Mouse (Mus musculus) hindbrain, embryonic 10.5 days (tissue): Measurements from ENCODE around the gene Traip. TPM values are rescaled to one million over a fixed set of nuclear protein-coding genes. Genes with fewer than 3 reads are reported as not detected.

Experiments
- DNase-seq: peaks from one replicate; pipeline ENCODE4 v3.0.0-alpha.2; 2017; ENCODE audit warnings: low spot score
- H3K27ac ChIP-seq: fragments of 300-500 bp; sonication (generic); 2 replicates; pipeline ENCODE4 v1.5.1; 2016; ENCODE audit warnings: mild to moderate bottlenecking, moderate library complexity
- H3K27me3 ChIP-seq: fragments of 300-500 bp; sonication (generic); 2 replicates; pipeline ENCODE4 v1.6.1; 2016; ENCODE audit warnings: mild to moderate bottlenecking; ENCODE audit not compliant: poor library complexity, insufficient read depth, severe bottlenecking
- H3K36me3 ChIP-seq: fragments of 300-500 bp; sonication (generic); 2 replicates; pipeline ENCODE4 v1.6.1; 2016; ENCODE audit warnings: mild to moderate bottlenecking, moderate library complexity
- H3K4me1 ChIP-seq: fragments of 300-500 bp; sonication (generic); replicated peaks from 2 replicates; pipeline ENCODE4 v1.6.1; 2016; ENCODE audit warnings: mild to moderate bottlenecking
- H3K4me3 ChIP-seq: fragments of 300-500 bp; sonication (generic); 2 replicates; pipeline ENCODE4 v1.5.1; 2016; ENCODE audit warnings: mild to moderate bottlenecking, moderate library complexity
- H3K9me3 ChIP-seq: fragments of 300-500 bp; sonication (generic); 2 replicates; pipeline ENCODE4 v1.6.1; 2016; ENCODE audit warnings: mild to moderate bottlenecking, moderate library complexity
- WGBS: fragments of 180-500 bp; shearing (Covaris S2); methylation state at CpG from one replicate; pipeline ENCODE4 v1.1.7; 2016; 5-methylcytosine and 5-hydroxymethylcytosine counted together
- polyA plus RNA-seq: library from polyadenylated mRNA; unstranded; fragments of >200 nt; fragmentation: Nextera tagmentation; extraction: Ambion mirVana; gene quantifications from 2 replicates; pipeline ENCODE4 v1.2.1, GENCODE M21; 2016

The Traip gene
- polyA plus RNA-seq, 1 experiment from 2014 or later: 24.3 TPM

DNA sequence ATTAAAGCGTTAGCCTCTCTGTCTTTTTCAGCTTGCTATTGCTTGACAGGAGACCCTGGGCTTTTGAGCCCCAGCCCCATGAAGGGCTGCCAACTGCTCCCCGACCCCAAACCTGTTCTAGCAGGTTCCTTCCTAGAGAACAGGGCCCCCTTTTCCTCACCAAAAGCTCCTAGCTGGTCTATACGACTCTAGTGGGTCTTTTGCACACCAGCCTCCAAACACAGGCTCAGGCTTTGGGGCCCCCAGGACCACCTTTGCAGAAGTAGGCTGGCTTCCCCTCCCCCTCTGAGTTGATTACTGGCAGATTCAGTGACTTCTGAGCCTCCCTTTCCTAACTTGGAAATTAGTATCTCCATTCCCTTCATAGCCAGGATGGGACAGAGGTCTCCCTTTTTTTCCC, 13.1 kb upstream of the Traip start:
- Histone ChIP-seq H3K27me3 (peaks cover 52% of the 10 kb centered on the region), H3K9me3 (no peaks in the 10 kb centered on the region), H3K27ac (peak overlapping the region; percentile 87), H3K36me3 (no peaks in the 10 kb centered on the region), H3K4me3 (peak overlapping the region; percentile 69), H3K4me1 (peaks cover 36% of the 10 kb centered on the region)
- 1% methylated on average over 3 of the region's 3 CpGs for WGBS
- DNase-seq: no peak

- no peak overlapping the region for H3K4me3 ChIP-seq
Measured at GRCm38 (mm10) chr9:107947241-107948194, 2.4 kb upstream of the Traip start.

GRCm38 (mm10) chr9:107949184-107949921, 583 bp upstream of the Traip start:
- Histone ChIP-seq H3K9me3 (no peaks in the 10 kb centered on the region), H3K4me3 (no peak overlapping the region), H3K4me1 (peaks cover 23% of the 10 kb centered on the region), H3K27me3 (no peaks in the 10 kb centered on the region), H3K36me3 (peaks cover 32% of the 10 kb centered on the region), H3K27ac (no peak overlapping the region)
- DNase-seq: no peak
- WGBS: 82% methylated on average over 13 of the region's 13 CpGs

More at GRCm38 (mm10) chr9:107947241-107948194, 2.4 kb upstream of the Traip start:
- H3K9me3 ChIP-seq: no peaks in the 10 kb centered on the region
- DNase-seq: no peak
- no peaks in the 10 kb centered on the region for H3K27me3 ChIP-seq
- WGBS: 91% methylated on average over 31 of the region's 31 CpGs
- peaks cover 26% of the 10 kb centered on the region for H3K36me3 ChIP-seq
- no peak overlapping the region for H3K27ac ChIP-seq
- peaks cover 22% of the 10 kb centered on the region for H3K4me1 ChIP-seq

GRCm38 (mm10) chr9:107950460-107951355, 772 bp downstream of the Traip start:
- H3K4me1 ChIP-seq: peaks cover 26% of the 10 kb centered on the region
- H3K27me3 ChIP-seq: no peaks in the 10 kb centered on the region
- H3K27ac ChIP-seq: peak overlapping the region; percentile 91
- peak overlapping the region; percentile 86 for H3K4me3 ChIP-seq
- 13% methylated on average over 45 of the region's 45 CpGs for WGBS
- no peaks in the 10 kb centered on the region for H3K9me3 ChIP-seq
- H3K36me3 ChIP-seq: peaks cover 36% of the 10 kb centered on the region
- DNase-seq: peak; percentile 93

- Histone ChIP-seq H3K4me3 (no peak overlapping the region), H3K9me3 (no peaks in the 10 kb centered on the region), H3K4me1 (peaks cover 38% of the 10 kb centered on the region), H3K27ac (no peak overlapping the region), H3K27me3 (no peaks in the 10 kb centered on the region), H3K36me3 (peaks cover 61% of the 10 kb centered on the region)
- DNase-seq: no peak
- WGBS: 84% methylated on average over 6 of the region's 6 CpGs
Measured at GRCm38 (mm10) chr9:107955613-107956289, 5.8 kb downstream of the Traip start.

DNA sequence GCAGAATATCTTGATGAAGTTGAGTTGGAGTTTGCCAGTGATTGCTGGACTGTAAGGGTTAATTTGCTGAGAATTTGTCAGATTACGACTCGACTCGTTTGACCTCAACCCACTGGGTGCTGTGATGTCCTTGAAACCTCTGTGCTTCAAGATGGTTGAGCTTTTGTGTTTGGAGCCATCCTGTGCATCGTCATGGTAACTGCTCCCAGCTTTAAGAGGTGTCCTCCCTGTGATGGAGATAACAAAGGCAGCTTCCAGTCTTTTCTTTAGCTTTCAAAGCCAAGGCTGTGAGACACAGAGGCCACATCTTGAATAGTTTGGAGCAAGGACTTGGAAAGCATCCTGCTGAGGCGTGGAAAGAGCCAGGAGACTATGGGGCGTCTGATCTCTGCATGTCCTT, 7.2 kb downstream of the Traip start:
- Histone ChIP-seq H3K27ac (peak overlapping the region; percentile 30; the same call in 1 of the 2 replicates), H3K36me3 (peaks cover 75% of the 10 kb centered on the region), H3K9me3 (no peaks in the 10 kb centered on the region), H3K4me3 (no peak overlapping the region), H3K4me1 (peaks cover 38% of the 10 kb centered on the region), H3K27me3 (no peaks in the 10 kb centered on the region)
- WGBS: 43% methylated on average over 6 of the region's 6 CpGs
- DNase-seq: no peak

- Histone ChIP-seq H3K4me3 (no peak overlapping the region), H3K27me3 (no peaks in the 10 kb centered on the region), H3K9me3 (no peaks in the 10 kb centered on the region), H3K36me3 (peaks cover 97% of the 10 kb centered on the region), H3K27ac (no peak overlapping the region), H3K4me1 (peaks cover 35% of the 10 kb centered on the region)
- 74% methylated on average over 6 of the region's 6 CpGs for WGBS
- DNase-seq: no peak
Measured at GRCm38 (mm10) chr9:107959896-107960295, 10.0 kb downstream of the Traip start.

DNA sequence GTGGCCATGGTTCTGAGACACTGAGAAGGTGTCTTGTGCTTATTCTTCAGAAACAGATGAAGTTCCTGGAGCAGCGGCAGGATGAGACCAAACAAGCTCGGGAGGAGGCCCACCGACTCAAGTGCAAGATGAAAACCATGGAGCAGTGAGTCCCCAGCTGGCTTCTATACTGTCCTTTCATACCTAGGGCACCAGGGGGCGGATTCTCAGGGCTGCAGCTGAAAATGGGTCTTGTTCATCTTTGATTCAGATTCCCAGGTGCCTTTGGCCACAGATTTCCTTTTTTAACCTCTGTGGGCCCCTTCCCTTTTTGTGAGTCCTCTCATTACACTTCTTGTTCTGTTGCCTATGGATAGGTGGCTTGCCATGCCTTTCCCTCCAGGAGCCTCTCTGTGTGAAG, 11.0 kb downstream of the Traip start:
- H3K4me1 ChIP-seq: peaks cover 30% of the 10 kb centered on the region
- H3K4me3 ChIP-seq: no peak overlapping the region
- no peaks in the 10 kb centered on the region for H3K9me3 ChIP-seq
- H3K27me3 ChIP-seq: no peaks in the 10 kb centered on the region
- no peak overlapping the region for H3K27ac ChIP-seq
- no peak for DNase-seq
- peaks cover 100% of the 10 kb centered on the region for H3K36me3 ChIP-seq
- 82% methylated on average over 4 of the region's 4 CpGs for WGBS

- Histone ChIP-seq H3K4me3 (no peak overlapping the region), H3K27ac (no peak overlapping the region), H3K9me3 (no peaks in the 10 kb centered on the region), H3K27me3 (no peaks in the 10 kb centered on the region), H3K36me3 (peaks cover 100% of the 10 kb centered on the region), H3K4me1 (peaks cover 29% of the 10 kb centered on the region)
- 81% methylated on average over 10 of the region's 10 CpGs for WGBS
- DNase-seq: no peak
Measured at GRCm38 (mm10) chr9:107961351-107961762, 11.4 kb downstream of the Traip start.

DNA sequence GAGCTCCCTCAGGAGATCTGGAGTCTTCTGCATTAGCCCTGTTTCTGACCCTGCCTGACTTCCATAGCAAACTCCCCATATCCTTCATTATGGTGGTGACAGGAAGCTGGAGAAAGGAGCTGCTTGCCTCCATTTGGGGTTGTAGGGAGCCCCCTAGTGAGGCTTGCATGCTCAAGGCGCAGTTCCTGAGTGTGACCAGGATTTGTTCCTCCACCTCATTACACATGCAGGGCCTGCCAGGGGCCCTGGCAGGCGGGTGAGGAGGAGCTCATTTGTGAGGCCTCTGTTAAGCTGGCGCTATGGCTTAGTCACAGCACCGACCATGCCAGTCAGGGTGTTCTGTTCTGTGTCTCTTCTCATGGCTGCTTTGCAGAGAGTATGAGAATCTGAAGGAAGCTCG, 11.9 kb downstream of the Traip start:
- Histone ChIP-seq H3K4me1 (peaks cover 25% of the 10 kb centered on the region), H3K9me3 (no peaks in the 10 kb centered on the region), H3K27ac (no peak overlapping the region), H3K36me3 (peaks cover 100% of the 10 kb centered on the region), H3K4me3 (no peak overlapping the region), H3K27me3 (no peaks in the 10 kb centered on the region)
- 62% methylated on average over 5 of the region's 5 CpGs for WGBS
- DNase-seq: no peak

- 87% methylated on average over 9 of the region's 9 CpGs for WGBS
- Histone ChIP-seq H3K27ac (no peak overlapping the region), H3K4me1 (peaks cover 16% of the 10 kb centered on the region), H3K9me3 (no peaks in the 10 kb centered on the region), H3K27me3 (no peaks in the 10 kb centered on the region), H3K4me3 (no peak overlapping the region), H3K36me3 (peaks cover 98% of the 10 kb centered on the region)
- no peak for DNase-seq
Measured at GRCm38 (mm10) chr9:107962916-107963315, 13.0 kb downstream of the Traip start.

DNA sequence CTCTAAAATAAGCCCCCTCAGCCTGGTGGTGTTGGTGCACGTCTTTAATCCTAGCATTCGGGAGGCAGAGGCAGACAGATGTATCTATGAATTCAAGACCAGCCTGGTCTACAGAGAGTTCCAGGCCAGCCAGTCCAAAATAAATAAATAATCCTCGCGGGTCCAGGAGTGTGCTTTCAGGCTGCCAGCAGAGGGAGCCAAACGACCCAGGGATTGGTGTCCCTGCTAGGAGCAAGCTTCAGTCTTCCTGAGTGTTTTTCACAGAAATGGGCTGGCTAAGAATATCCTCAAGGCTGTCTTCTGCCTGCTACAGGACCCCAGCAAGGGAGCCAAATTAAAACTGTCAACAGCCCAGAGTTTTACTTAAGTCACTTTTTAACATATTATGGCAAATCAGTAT, 13.8 kb downstream of the Traip start:
- Histone ChIP-seq H3K9me3 (no peaks in the 10 kb centered on the region), H3K4me3 (no peak overlapping the region), H3K27me3 (no peaks in the 10 kb centered on the region), H3K4me1 (peaks cover 16% of the 10 kb centered on the region), H3K36me3 (peaks cover 98% of the 10 kb centered on the region), H3K27ac (no peak overlapping the region)
- 28% methylated on average over 5 of the region's 5 CpGs for WGBS
- DNase-seq: peak; percentile 85
